Mouse (Mus musculus) CD4-positive, CD25-positive, alpha-beta regulatory T cell, adult 2 months (primary cell): ENCODE results near the gene Rpap3.

ENCODE experiments used
- DNase-seq: peaks from one replicate; pipeline ENCODE4 v3.0.0-alpha.2; 2012; ENCODE audit warnings: low read depth, low spot score

Rpap3 gene

GRCm38 (mm10) chr15:97731111-97731510 lies 25.5 kb upstream of the Rpap3 start, which contains the start of gene Endou:
TSS of gene Endou (minus strand) at chr15:97731339.
- no peak for DNase-seq

GRCm38 (mm10) chr15:97730365-97730764 lies 24.7 kb upstream of the Rpap3 start:
- no peak for DNase-seq

GRCm38 (mm10) chr15:97728804-97729203 lies 23.2 kb upstream of the Rpap3 start:
- no peak for DNase-seq

GRCm38 (mm10) chr15:97728394-97728793 lies 22.8 kb upstream of the Rpap3 start:
- DNase-seq, result no peak

GRCm38 (mm10) chr15:97727520-97727919 lies 21.9 kb upstream of the Rpap3 start:
- no peak for DNase-seq

GRCm38 (mm10) chr15:97727048-97727447 lies 21.4 kb upstream of the Rpap3 start:
- DNase-seq, result no peak

- DNase-seq, result no peak
Measured at GRCm38 (mm10) chr15:97726310-97726709, 20.7 kb upstream of the Rpap3 start.

GRCm38 (mm10) chr15:97725198-97725785 lies 19.7 kb upstream of the Rpap3 start:
- peak; percentile 20 for DNase-seq

- no peak for DNase-seq
Measured at GRCm38 (mm10) chr15:97724346-97725197, 18.9 kb upstream of the Rpap3 start.

- DNase-seq, result no peak
Measured at GRCm38 (mm10) chr15:97723536-97724345, 18.1 kb upstream of the Rpap3 start.

GRCm38 (mm10) chr15:97721008-97721701 lies 15.5 kb upstream of the Rpap3 start:
- peak; percentile 57 for DNase-seq

GRCm38 (mm10) chr15:97720026-97720675 lies 14.5 kb upstream of the Rpap3 start:
- DNase-seq, result no peak

GRCm38 (mm10) chr15:97719494-97719893 lies 13.9 kb upstream of the Rpap3 start:
- no peak for DNase-seq

GRCm38 (mm10) chr15:97718535-97719155 lies 13.0 kb upstream of the Rpap3 start:
- DNase-seq, result no peak

- peak; percentile 88 for DNase-seq
Measured at GRCm38 (mm10) chr15:97717861-97718534, 12.4 kb upstream of the Rpap3 start.

GRCm38 (mm10) chr15:97716782-97717181 lies 11.2 kb upstream of the Rpap3 start:
- DNase-seq, result no peak

GRCm38 (mm10) chr15:97715734-97716133 lies 10.1 kb upstream of the Rpap3 start:
- no peak for DNase-seq

GRCm38 (mm10) chr15:97715083-97715482 lies 9.5 kb upstream of the Rpap3 start:
- no peak for DNase-seq

- DNase-seq, result no peak
Measured at GRCm38 (mm10) chr15:97712546-97712945, 6.9 kb upstream of the Rpap3 start.

GRCm38 (mm10) chr15:97710906-97711305 lies 5.3 kb upstream of the Rpap3 start:
- DNase-seq, result no peak
